Mouse (Mus musculus) lung, postnatal 4 days (tissue): ENCODE measurements around the gene Ep400.
"Not testable (repeated sequence)": the region's sequence is repeated elsewhere in the genome, so short reads cannot be mapped to it uniquely, and the experiment has no call there.

Experiments
- DNase-seq, 2 experiments: peaks; one replicate each; pipeline ENCODE4 v3.0.0; 2021

Gene Ep400

GRCm38 (mm10) chr5:110779276-110779997 is 8.9 kb upstream of the Ep400 start:
- peak in 1 of 2 experiments; percentile 24 for DNase-seq

- peak in 1 of 2 experiments; percentile 18 for DNase-seq
Observed at GRCm38 (mm10) chr5:110778263-110778662, 7.7 kb upstream of the Ep400 start.

- no peak for DNase-seq
Observed at GRCm38 (mm10) chr5:110776141-110776540, 5.6 kb upstream of the Ep400 start.

GRCm38 (mm10) chr5:110774511-110774910 is 4.0 kb upstream of the Ep400 start:
- peak in 1 of 2 experiments; percentile 20 for DNase-seq

- DNase-seq: not testable (repeated sequence)
Observed at GRCm38 (mm10) chr5:110772945-110773344, 2.4 kb upstream of the Ep400 start.

- DNase-seq: no peak
Observed at GRCm38 (mm10) chr5:110770031-110770445, 479 bp downstream of the Ep400 start.

GRCm38 (mm10) chr5:110769272-110769671 is 1.2 kb downstream of the Ep400 start:
- no peak for DNase-seq

- no peak for DNase-seq
Observed at GRCm38 (mm10) chr5:110763890-110764289, 6.6 kb downstream of the Ep400 start.

GRCm38 (mm10) chr5:110745021-110745420 is 25.5 kb downstream of the Ep400 start:
- DNase-seq: no peak

GRCm38 (mm10) chr5:110739496-110740275 is 30.8 kb downstream of the Ep400 start:
- no peak for DNase-seq

GRCm38 (mm10) chr5:110735606-110736005 is 34.9 kb downstream of the Ep400 start:
- no peak for DNase-seq

- DNase-seq: no peak
Observed at GRCm38 (mm10) chr5:110733231-110733823, 37.2 kb downstream of the Ep400 start.

- DNase-seq: no peak
Observed at GRCm38 (mm10) chr5:110731227-110731626, 39.3 kb downstream of the Ep400 start.

GRCm38 (mm10) chr5:110727850-110728249 is 42.7 kb downstream of the Ep400 start:
- peak; percentile 20 to 41 for DNase-seq

- DNase-seq: no peak
Observed at GRCm38 (mm10) chr5:110723543-110723942, 47.0 kb downstream of the Ep400 start.

- DNase-seq: not testable (repeated sequence)
Observed at GRCm38 (mm10) chr5:110721463-110721862, 49.1 kb downstream of the Ep400 start.

- DNase-seq: no peak
Observed at GRCm38 (mm10) chr5:110711455-110711854, 59.1 kb downstream of the Ep400 start.

GRCm38 (mm10) chr5:110709256-110709655 is 61.3 kb downstream of the Ep400 start:
- no peak for DNase-seq

GRCm38 (mm10) chr5:110704004-110704403 is 66.5 kb downstream of the Ep400 start:
- DNase-seq: no peak

- no peak for DNase-seq
Observed at GRCm38 (mm10) chr5:110698617-110699016, 71.9 kb downstream of the Ep400 start.

- DNase-seq: no peak
Observed at GRCm38 (mm10) chr5:110682041-110682440, 88.5 kb downstream of the Ep400 start.

GRCm38 (mm10) chr5:110665486-110666121 is 104.9 kb downstream of the Ep400 start:
- DNase-seq: no peak

- no peak for DNase-seq
Observed at GRCm38 (mm10) chr5:110664750-110665269, 105.7 kb downstream of the Ep400 start.
